Mouse (Mus musculus) small intestine, adult 2 months (tissue): ENCODE measurements around the gene Zfp652.

ENCODE experiments used
- CTCF ChIP-seq: fragments of 200-500 bp; IDR thresholded peaks from 2 replicates; pipeline ENCODE4 v1.5.1; 2012; ENCODE audit warnings: low read depth, mild to moderate bottlenecking, control low read depth, inconsistent platforms, low read length, moderate library complexity, mixed read lengths; ENCODE audit not compliant: insufficient replicate concordance, insufficient read length; ENCODE audit errors: extremely low read depth
- POLR2A ChIP-seq: fragments of 200-500 bp; IDR thresholded peaks from 2 replicates; pipeline ENCODE4 v1.6.1; 2012; ENCODE audit warnings: low read depth, mild to moderate bottlenecking, control low read depth, inconsistent platforms, low read length, moderate library complexity

GRCm38 (mm10) chr11:95833006-95833570, 120.6 kb downstream of the Zfp652 start:
- TF ChIP-seq CTCF (no peak), POLR2A (no peak)
